Mouse (Mus musculus) cerebellum, adult 2 months (tissue): Measurements from ENCODE around the gene Rnf34.

ENCODE experiments used
- CTCF ChIP-seq: fragments of 200-500 bp; IDR thresholded peaks from 2 replicates; pipeline ENCODE4 v1.5.1; 2011; ENCODE audit warnings: low read depth, mild to moderate bottlenecking, control low read depth, low read length, moderate library complexity, borderline replicate concordance; ENCODE audit not compliant: insufficient read depth
- POLR2A ChIP-seq: fragments of 200-500 bp; IDR thresholded peaks from 2 replicates; pipeline ENCODE4 v1.6.1; 2011; ENCODE audit warnings: low read length, control low read depth, borderline replicate concordance; ENCODE audit not compliant: insufficient read depth

GRCm38 (mm10) chr5:122811364-122812079, 38.3 kb upstream of the Rnf34 start:
- TF ChIP-seq POLR2A (no peak), CTCF (peak; percentile 83)
